Comparison of ENCODE assay signal across 14 mouse cellular contexts in the genomic region with DNA sequence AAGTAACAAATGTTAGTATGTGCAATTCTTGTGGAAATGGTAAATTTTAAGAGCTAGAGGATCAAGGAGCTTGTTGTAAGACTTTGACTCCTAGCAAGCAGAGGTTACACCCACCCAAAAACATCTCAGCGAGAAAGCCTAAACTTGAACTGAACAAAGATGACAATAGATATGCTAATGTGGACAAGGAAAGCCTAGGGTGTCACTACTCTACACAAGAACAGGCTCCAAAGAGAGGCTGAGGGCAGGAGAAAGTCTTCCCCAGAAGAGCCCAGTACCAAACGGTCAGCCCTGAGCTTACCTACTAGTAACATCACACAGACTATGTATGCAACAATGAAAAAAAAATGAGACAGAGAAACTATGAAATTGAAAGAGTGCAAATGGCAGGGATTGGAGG. TPM values are rescaled to one million over a fixed set of nuclear protein-coding genes. Genes with fewer than 3 reads are reported as not detected.
DNase-seq lines count a peak whose midpoint lies in the region; ATAC-seq and TF ChIP-seq lines count a peak whose summit lies in the region.
"Had no signal": no experiment of that assay in that cellular context is flagged by ENCODE, and none has a peak within 500 bp of the region (broad histone marks: within the 10 kb centered on the region; RNA-seq: fewer than 3 reads in every experiment).

No protein-coding gene starts in this region.

- H3K36me3 ChIP-seq in hindbrain, embryonic 11.5 days (ENCODE audit: control insufficient read depth, insufficient read depth, low read length), result peaks cover 4% of the 10 kb centered on the region; the same call in 1 of the 2 replicates
- peaks cover 30% of the 10 kb centered on the region for H3K36me3 ChIP-seq in hindbrain, embryonic 13.5 days
- peaks cover 24% of the 10 kb centered on the region for H3K36me3 ChIP-seq in ES-E14 (ENCODE audit: control insufficient read depth, insufficient read depth, low read length, poor library complexity, severe bottlenecking)
- H3K36me3 ChIP-seq in forebrain, embryonic 15.5 days, result peaks cover 31% of the 10 kb centered on the region
- H3K36me3 ChIP-seq in midbrain, embryonic 16.5 days (ENCODE audit: control insufficient read depth, insufficient read depth, low read length), result peaks cover 11% of the 10 kb centered on the region; the same call in 1 of the 2 replicates

- H3K4me3 ChIP-seq in hindbrain, embryonic 11.5 days (ENCODE audit: low read depth, low read length), result no peak overlapping the region
- H3K4me3 ChIP-seq in hindbrain, embryonic 13.5 days, result no peak overlapping the region
- H3K4me3 ChIP-seq in ES-E14 (ENCODE audit: insufficient read depth in 1 of 2, low read depth in 1 of 2, low read length in 2 of 2, poor library complexity in 1 of 2, severe bottlenecking in 1 of 2), result peak overlapping the region; percentile 53 to 77
- H3K4me3 ChIP-seq in forebrain, embryonic 15.5 days, result no peak overlapping the region
- no peak overlapping the region for H3K4me3 ChIP-seq in midbrain, embryonic 16.5 days (ENCODE audit: low read depth, low read length)

- no peak for ATAC-seq in hindbrain, embryonic 11.5 days (ENCODE audit: low FRiP score)
- ATAC-seq in hindbrain, embryonic 13.5 days (ENCODE audit: low FRiP score), result no peak
- no peak for ATAC-seq in forebrain, embryonic 15.5 days (replicated peaks)
- ATAC-seq in midbrain, embryonic 16.5 days, result no peak

- H3K4me2 ChIP-seq in hindbrain, embryonic 11.5 days (replicated peaks; ENCODE audit: low read depth, low read length), result 0 out of 2 replicates have a peak overlapping the region, but pooled peaks have one; percentile 9
- no peak overlapping the region for H3K4me2 ChIP-seq in hindbrain, embryonic 13.5 days
- H3K4me2 ChIP-seq in forebrain, embryonic 15.5 days (replicated peaks), result peak overlapping the region; percentile 26; the same call in 1 of the 2 replicates
- peak overlapping the region; percentile 20; the same call in 1 of the 2 replicates for H3K4me2 ChIP-seq in midbrain, embryonic 16.5 days (ENCODE audit: low read length)

- no peak overlapping the region for H3K9ac ChIP-seq in hindbrain, embryonic 11.5 days (ENCODE audit: low read depth, low read length)
- H3K9ac ChIP-seq in hindbrain, embryonic 13.5 days, result no peak overlapping the region; the same call in 1 of the 2 replicates
- H3K9ac ChIP-seq in ES-E14 (ENCODE audit: insufficient read depth, low read depth, low read length, poor library complexity, severe bottlenecking), result no peak overlapping the region
- no peak overlapping the region for H3K9ac ChIP-seq in forebrain, embryonic 15.5 days (replicated peaks)
- H3K9ac ChIP-seq in midbrain, embryonic 16.5 days (ENCODE audit: low read depth, low read length), result no peak overlapping the region
- H3K9ac ChIP-seq: embryonic facial prominence, embryonic 12.5 days had no signal

- H3K9me3 ChIP-seq in hindbrain, embryonic 11.5 days (ENCODE audit: control insufficient read depth, low read length), result no peaks in the 10 kb centered on the region
- H3K9me3 ChIP-seq in hindbrain, embryonic 13.5 days, result no peaks in the 10 kb centered on the region
- H3K9me3 ChIP-seq in ES-E14 (ENCODE audit: control insufficient read depth, insufficient read depth, low read depth, low read length), result no peaks in the 10 kb centered on the region
- no peaks in the 10 kb centered on the region for H3K9me3 ChIP-seq in forebrain, embryonic 15.5 days
- no peaks in the 10 kb centered on the region for H3K9me3 ChIP-seq in midbrain, embryonic 16.5 days (replicated peaks; ENCODE audit: control insufficient read depth, low read length, poor library complexity, severe bottlenecking)
- H3K9me3 ChIP-seq: embryonic facial prominence, embryonic 12.5 days; limb, embryonic 10.5 days had no signal

- no peaks in the 10 kb centered on the region for H3K4me1 ChIP-seq in hindbrain, embryonic 11.5 days (replicated peaks; ENCODE audit: control insufficient read depth, insufficient read depth, low read length)
- peaks cover 30% of the 10 kb centered on the region for H3K4me1 ChIP-seq in hindbrain, embryonic 13.5 days (replicated peaks)
- H3K4me1 ChIP-seq in ES-E14 (ENCODE audit: control insufficient read depth in 2 of 2, insufficient read depth in 2 of 2, low read length in 2 of 2, poor library complexity in 1 of 2), result peaks cover 5 to 12% of the 10 kb centered on the region in 2 experiments
- H3K4me1 ChIP-seq in forebrain, embryonic 15.5 days, result peaks cover 30% of the 10 kb centered on the region
- peaks cover 28% of the 10 kb centered on the region for H3K4me1 ChIP-seq in midbrain, embryonic 16.5 days (ENCODE audit: control insufficient read depth, insufficient read depth, low read length)

- in situ Hi-C loops in ES-E14 (cut with MboI; ENCODE audit: low sequenced_read_pairs in 2 of 2, unreplicated experiment in 2 of 2), result no loop called here

- WGBS in hindbrain, embryonic 11.5 days, result 38% methylated on average over 2 of the region's 2 CpGs
- 28% methylated on average over 2 of the region's 2 CpGs for WGBS in hindbrain, embryonic 13.5 days
- 17% methylated on average over 2 of the region's 2 CpGs for WGBS in forebrain, embryonic 15.5 days
- WGBS in midbrain, embryonic 16.5 days, result 14% methylated on average over 2 of the region's 2 CpGs

- DNase-seq in hindbrain, embryonic 11.5 days (ENCODE audit: low spot score), result no peak
- DNase-seq in ES-E14 (ENCODE audit: low read depth, low spot score), result peak; percentile 60
- DNase-seq in right cerebral cortex, postnatal 10 days (ENCODE audit: low spot score in 2 of 2), result no peak
- DNase-seq in cerebellum, adult 11-12 months, result no peak
- DNase-seq: heart, adult 18-20 months; right cerebral cortex, adult 18-20 months; thymus, postnatal 25 days had no signal

- no peaks in the 10 kb centered on the region for H3K27me3 ChIP-seq in hindbrain, embryonic 11.5 days (ENCODE audit: control insufficient read depth, insufficient read depth, low read length)
- no peaks in the 10 kb centered on the region for H3K27me3 ChIP-seq in hindbrain, embryonic 13.5 days
- H3K27me3 ChIP-seq in forebrain, embryonic 15.5 days, result no peaks in the 10 kb centered on the region
- no peaks in the 10 kb centered on the region for H3K27me3 ChIP-seq in midbrain, embryonic 16.5 days (ENCODE audit: control insufficient read depth, insufficient read depth, low read depth, low read length)
- H3K27me3 ChIP-seq: embryonic facial prominence, embryonic 12.5 days had no signal

- H3K27ac ChIP-seq in hindbrain, embryonic 11.5 days (ENCODE audit: low read depth, low read length), result no peak overlapping the region
- no peak overlapping the region for H3K27ac ChIP-seq in hindbrain, embryonic 13.5 days
- H3K27ac ChIP-seq in ES-E14 (ENCODE audit: insufficient read depth, low read depth, low read length, poor library complexity, severe bottlenecking), result peak overlapping the region; percentile 46; the same call in 1 of the 2 replicates
- no peak overlapping the region for H3K27ac ChIP-seq in forebrain, embryonic 15.5 days (replicated peaks)
- no peak overlapping the region for H3K27ac ChIP-seq in midbrain, embryonic 16.5 days (ENCODE audit: low read length)
- H3K27ac ChIP-seq: embryonic facial prominence, embryonic 12.5 days; layer of hippocampus, adult 2 months; limb, embryonic 10.5 days had no signal

TF ChIP-seq in ES-E14, 5 proteins besides CTCF, POLR2A, EP300 and RAD21:
- TF ChIP-seq MAFK (IDR thresholded peaks at IDR 0.05; ENCODE audit: insufficient read depth, low read depth, low read length) (no peak), HCFC1 (IDR thresholded peaks at IDR 0.05; ENCODE audit: borderline replicate concordance, insufficient read depth, low read length) (no peak), ZC3H11A (IDR thresholded peaks at IDR 0.05; ENCODE audit: borderline replicate concordance, low read depth, low read length) (no peak), CHD2 (IDR thresholded peaks at IDR 0.05; ENCODE audit: low read depth, low read length) (peak; percentile 58; the same call in 1 of the 2 replicates), ZNF384 (IDR thresholded peaks at IDR 0.05; ENCODE audit: low read depth, low read length) (no peak)

RNA-seq across cellular contexts. Expression of a gene that starts 2.8 kb away (rescaled TPM):
- 299 and 310 TPM in 2 replicates for polyA plus RNA-seq in hindbrain, embryonic 11.5 days (2014; fragmentation: Nextera tagmentation; extraction: Ambion mirVana)
- 263 and 271 TPM in 2 replicates for polyA plus RNA-seq in hindbrain, embryonic 13.5 days (2015; fragmentation: Nextera tagmentation; extraction: Ambion mirVana)
- 161 and 184 TPM in 2 replicates for total RNA-seq in ES-E14 (2012; rRNA removed)
- polyA plus RNA-seq in forebrain, embryonic 15.5 days (2015; fragmentation: Nextera tagmentation; extraction: Ambion mirVana), result 284 and 296 TPM in 2 replicates
- polyA plus RNA-seq in midbrain, embryonic 16.5 days (2015; fragmentation: Nextera tagmentation; extraction: Ambion mirVana), result 279 and 287 TPM in 2 replicates

RNA-seq across cellular contexts. Expression of a gene that starts 14.8 kb away (rescaled TPM):
- polyA plus RNA-seq in hindbrain, embryonic 11.5 days (2014; fragmentation: Nextera tagmentation; extraction: Ambion mirVana), result 221 and 233 TPM in 2 replicates
- 162 and 168 TPM in 2 replicates for polyA plus RNA-seq in hindbrain, embryonic 13.5 days (2015; fragmentation: Nextera tagmentation; extraction: Ambion mirVana)
- 70.3 and 71.6 TPM in 2 replicates for total RNA-seq in ES-E14 (2012; rRNA removed)
- polyA plus RNA-seq in forebrain, embryonic 15.5 days (2015; fragmentation: Nextera tagmentation; extraction: Ambion mirVana), result 178 and 182 TPM in 2 replicates
- polyA plus RNA-seq in midbrain, embryonic 16.5 days (2015; fragmentation: Nextera tagmentation; extraction: Ambion mirVana), result 124 and 128 TPM in 2 replicates

RNA-seq across cellular contexts. Expression of a gene that starts 56.5 kb away (rescaled TPM):
- 0.03 TPM in 1 of 2 replicates, not detected in the other for polyA plus RNA-seq in hindbrain, embryonic 11.5 days (2014; fragmentation: Nextera tagmentation; extraction: Ambion mirVana)
- 0.06 and 0.27 TPM in 2 replicates for polyA plus RNA-seq in hindbrain, embryonic 13.5 days (2015; fragmentation: Nextera tagmentation; extraction: Ambion mirVana)
- total RNA-seq in ES-E14 (2012; rRNA removed), result 0.11 and 0.18 TPM in 2 replicates
- 0.05 TPM in 1 of 2 replicates, not detected in the other for polyA plus RNA-seq in forebrain, embryonic 15.5 days (2015; fragmentation: Nextera tagmentation; extraction: Ambion mirVana)
- 0.04 and 0.06 TPM in 2 replicates for polyA plus RNA-seq in midbrain, embryonic 16.5 days (2015; fragmentation: Nextera tagmentation; extraction: Ambion mirVana)
- total RNA-seq: heart, postnatal 25 days had no signal
- polyA plus RNA-seq: limb, embryonic 10.5 days had no signal

Comparison
In these comparisons a context has a peak if more than half of its experiments do, and no peak if none do; other contexts are left out.
1. H3K4me3 ChIP-seq: peak in ES-E14 (2 of 2); none in hindbrain, embryonic 11.5 days (single experiment), hindbrain, embryonic 13.5 days (single experiment), forebrain, embryonic 15.5 days (single experiment) and midbrain, embryonic 16.5 days (single experiment).